Mouse (Mus musculus) G1E (cell line): ENCODE results near the gene Olfr750.

ENCODE experiments used
- CTCF ChIP-seq: IDR thresholded peaks from 2 replicates; pipeline ENCODE4 v1.5.1; 2012; ENCODE audit warnings: low read depth, low read length, inconsistent platforms, mixed read lengths
- GATA1 ChIP-seq: IDR thresholded peaks from 2 replicates; pipeline ENCODE4 v1.6.1; 2012; ENCODE audit warnings: borderline replicate concordance, low read length, inconsistent platforms, mixed read lengths
- GATA2 ChIP-seq: IDR thresholded peaks from 2 replicates; pipeline ENCODE4 v1.6.1; 2012; ENCODE audit warnings: low read depth, low read length, inconsistent platforms, borderline replicate concordance
- TAL1 ChIP-seq: conservative IDR thresholded peaks from 2 replicates; pipeline ENCODE4 v1.6.1; 2012; ENCODE audit warnings: low read depth, low read length, inconsistent platforms, mixed read lengths

DNA sequence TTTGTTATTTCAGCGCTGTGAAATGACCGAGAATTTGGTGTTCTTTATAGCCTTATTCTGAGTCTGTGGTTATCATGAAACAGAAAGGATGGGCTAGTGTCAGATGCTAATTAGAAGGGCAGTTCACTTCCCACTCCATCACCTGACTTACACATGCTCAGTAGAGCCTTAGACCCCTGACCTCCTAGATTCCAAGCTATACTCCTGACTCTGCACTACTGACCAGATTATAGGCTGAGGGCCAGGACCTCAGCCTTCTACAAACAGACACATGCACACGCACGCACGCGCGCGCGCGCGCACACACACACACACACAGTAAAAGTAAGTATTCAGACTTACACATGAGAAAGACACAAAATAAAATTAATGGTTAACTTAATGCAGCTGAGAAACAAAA, 24.7 kb upstream of the Olfr750 start:
- TF ChIP-seq GATA2 (no peak), CTCF (no peak), GATA1 (no peak), TAL1 (no peak)
